Comparison of ENCODE assay signal across 17 mouse cellular contexts in the genomic region with DNA sequence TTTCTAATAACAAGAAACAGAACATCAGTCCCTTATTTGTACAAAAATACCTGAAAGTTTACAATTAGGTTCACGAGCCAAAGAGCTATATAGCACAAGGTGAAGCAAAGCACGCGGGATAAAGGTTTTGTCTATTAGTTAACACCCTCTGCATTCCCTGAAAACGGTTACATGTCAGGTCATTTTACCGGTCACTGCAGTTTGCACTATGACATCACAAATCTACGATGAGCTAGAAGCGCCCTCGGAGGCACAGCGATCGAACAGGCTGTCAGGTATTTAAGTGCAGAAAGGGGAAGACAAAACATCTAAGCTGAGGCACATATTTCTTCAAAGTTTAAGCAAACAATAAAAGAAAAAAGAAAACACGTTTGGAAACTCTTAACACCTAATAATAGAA. TPM values are rescaled to one million over a fixed set of nuclear protein-coding genes. Genes with fewer than 3 reads are reported as not detected.
"Had no signal": no experiment of that assay in that cellular context is flagged by ENCODE, and none has a peak within 500 bp of the region (broad histone marks: within the 10 kb centered on the region; RNA-seq: fewer than 3 reads in every experiment).

No protein-coding gene starts in this region.

- H3K4me2 ChIP-seq: midbrain, embryonic 11.5 days; midbrain, embryonic 13.5 days; midbrain, embryonic 15.5 days; neural tube, embryonic 12.5 days; stomach, embryonic 15.5 days had no signal

- DNase-seq: lung, adult 2 months; lung, postnatal 14 days; lung, postnatal 36 days; right cerebral cortex, postnatal 14 days; thymus, adult 2 months; thymus, postnatal 25 days; thymus, postnatal 4 days had no signal

- ATAC-seq: midbrain, embryonic 13.5 days; midbrain, embryonic 15.5 days had no signal

- H3K27me3 ChIP-seq: midbrain, embryonic 13.5 days; midbrain, embryonic 15.5 days; neural tube, embryonic 12.5 days; stomach, embryonic 15.5 days had no signal

- H3K4me3 ChIP-seq: megakaryocyte, embryonic 14.5 days; midbrain, embryonic 13.5 days; midbrain, embryonic 15.5 days; neural tube, embryonic 12.5 days; stomach, embryonic 15.5 days had no signal

- H3K9ac ChIP-seq: midbrain, embryonic 13.5 days; midbrain, embryonic 15.5 days; neural tube, embryonic 12.5 days; stomach, embryonic 15.5 days had no signal

- H3K36me3 ChIP-seq: midbrain, embryonic 15.5 days had no signal

- H3K9me3 ChIP-seq: megakaryocyte, embryonic 14.5 days; midbrain, embryonic 13.5 days; midbrain, embryonic 15.5 days; neural tube, embryonic 12.5 days; stomach, embryonic 15.5 days had no signal

- H3K4me1 ChIP-seq: midbrain, embryonic 15.5 days; stomach, embryonic 15.5 days had no signal

- H3K27ac ChIP-seq: macrophage; midbrain, embryonic 13.5 days; midbrain, embryonic 15.5 days; neural tube, embryonic 12.5 days; stomach, embryonic 15.5 days; stomach, postnatal 0 days had no signal

RNA-seq across cellular contexts. Expression of gene Ddc, which starts 32.6 kb away (rescaled TPM):
- total RNA-seq: megakaryocyte progenitor cell, adult 5-6 weeks; monocyte, adult 5-6 weeks had no signal
- polyA plus RNA-seq: macrophage had no signal
